Mouse (Mus musculus) brown adipose tissue, adult 24 weeks (tissue): ENCODE data around the gene St7. TPM values are rescaled to one million over a fixed set of nuclear protein-coding genes. Genes with fewer than 3 reads are reported as not detected.

Experiments
- H3K27ac ChIP-seq: fragments of 200-500 bp; replicated peaks from 2 replicates; pipeline ENCODE4 v1.5.1; 2012; ENCODE audit warnings: low read depth, mild to moderate bottlenecking, low read length
- H3K4me1 ChIP-seq: fragments of 200-500 bp; 2 replicates; pipeline ENCODE4 v1.6.1; 2012; ENCODE audit warnings: low read length, mixed read lengths; ENCODE audit not compliant: control insufficient read depth, insufficient read depth, insufficient read length
- H3K4me3 ChIP-seq: fragments of 200-500 bp; 2 replicates; pipeline ENCODE4 v1.5.1; 2012; ENCODE audit warnings: low read depth, mild to moderate bottlenecking, low read length, moderate library complexity; ENCODE audit not compliant: insufficient read depth
- polyA plus RNA-seq: library from polyadenylated mRNA; stranded (reverse); fragments of >200 nt; gene quantifications from 2 replicates; pipeline ENCODE4 v1.2.4, GENCODE M21; 2012; ENCODE audit not compliant: missing spikeins, insufficient read depth, insufficient read length

The St7 gene
- polyA plus RNA-seq, 1 experiment, result 8.9 TPM

DNA sequence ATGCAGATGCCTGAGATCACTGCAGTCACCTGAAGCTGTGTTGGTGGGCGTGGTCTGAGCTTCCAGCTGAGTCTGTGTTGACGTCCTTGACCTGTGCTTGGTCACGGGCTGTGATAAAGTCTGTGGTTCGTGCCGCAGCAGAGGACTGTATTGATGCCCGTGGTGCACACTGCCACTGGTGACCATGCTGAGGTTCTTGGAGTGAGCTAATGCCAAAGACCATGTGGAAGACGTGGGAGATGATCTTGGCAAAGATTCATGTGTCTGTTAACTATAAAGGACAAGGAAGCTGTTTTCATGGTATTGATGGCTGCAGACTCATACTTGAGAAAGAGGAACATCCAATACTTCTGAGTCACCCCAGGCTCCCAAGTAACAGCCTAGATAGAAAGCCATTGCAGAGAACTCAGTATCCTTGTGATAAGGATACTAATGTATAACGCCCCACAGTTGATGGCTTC is 41.2 kb downstream of the St7 start:
- Histone ChIP-seq H3K4me3 (no peak overlapping the region), H3K27ac (no peak overlapping the region)

DNA sequence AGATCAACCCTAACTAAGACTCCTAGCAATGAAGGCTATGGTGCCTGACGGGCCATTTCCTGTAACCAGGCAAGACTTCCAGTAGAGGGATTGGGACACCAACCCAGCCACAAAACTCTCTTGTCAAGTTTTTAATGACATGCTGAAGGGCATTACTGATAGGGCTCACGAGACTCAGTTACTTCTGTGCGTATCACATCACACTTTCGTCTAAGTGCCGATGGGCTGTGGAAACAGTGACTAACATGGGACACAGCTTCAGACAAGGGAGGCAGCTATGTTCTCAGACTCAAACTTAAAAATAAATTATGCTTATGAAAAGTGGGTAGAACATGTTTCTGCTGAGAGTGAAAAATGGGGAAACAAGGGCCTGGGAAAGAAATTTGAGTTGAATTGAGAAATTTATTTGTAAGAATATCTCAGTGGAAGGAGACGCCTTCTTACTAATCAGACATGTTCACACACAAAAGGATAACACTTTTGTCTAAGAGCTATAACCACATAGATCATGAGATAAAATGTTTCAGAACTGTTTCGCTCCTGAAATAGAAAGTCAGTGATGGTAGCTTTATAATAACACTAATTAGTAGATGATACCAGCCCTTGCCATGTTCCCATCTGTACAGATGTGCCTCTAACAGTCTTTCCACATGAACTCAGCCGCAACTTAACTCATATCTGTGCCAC is 44.7 kb downstream of the St7 start:
- no peak overlapping the region for H3K27ac ChIP-seq
- no peak overlapping the region for H3K4me3 ChIP-seq

More for the DNA sequence above, 41.2 kb downstream of the St7 start:
- H3K4me1 ChIP-seq, result no peaks in the 10 kb centered on the region; the same call in 1 of the 2 replicates

DNA sequence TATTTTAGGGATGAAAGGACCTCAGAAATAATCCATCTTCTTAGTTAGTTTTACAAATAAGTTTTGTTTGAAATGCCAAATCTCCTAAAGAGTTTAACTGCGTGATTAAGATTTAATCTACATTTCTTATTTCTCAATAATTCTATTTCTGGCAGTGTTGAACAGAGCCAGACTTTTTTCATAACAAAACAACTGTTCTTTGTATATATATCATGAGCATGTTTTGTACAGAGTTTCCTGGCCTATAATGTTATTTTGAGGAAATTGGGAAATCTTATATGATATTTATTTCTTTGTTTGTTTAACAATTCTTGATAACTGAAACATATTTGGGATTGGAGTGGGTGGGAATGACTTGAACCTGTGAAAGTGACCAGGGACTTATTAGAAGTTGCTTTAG is 47.4 kb downstream of the St7 start:
- Histone ChIP-seq H3K27ac (no peak overlapping the region), H3K4me3 (no peak overlapping the region), H3K4me1 (no peaks in the 10 kb centered on the region; the same call in 1 of the 2 replicates)

More for the DNA sequence above, 44.7 kb downstream of the St7 start:
- no peaks in the 10 kb centered on the region; the same call in 1 of the 2 replicates for H3K4me1 ChIP-seq

DNA sequence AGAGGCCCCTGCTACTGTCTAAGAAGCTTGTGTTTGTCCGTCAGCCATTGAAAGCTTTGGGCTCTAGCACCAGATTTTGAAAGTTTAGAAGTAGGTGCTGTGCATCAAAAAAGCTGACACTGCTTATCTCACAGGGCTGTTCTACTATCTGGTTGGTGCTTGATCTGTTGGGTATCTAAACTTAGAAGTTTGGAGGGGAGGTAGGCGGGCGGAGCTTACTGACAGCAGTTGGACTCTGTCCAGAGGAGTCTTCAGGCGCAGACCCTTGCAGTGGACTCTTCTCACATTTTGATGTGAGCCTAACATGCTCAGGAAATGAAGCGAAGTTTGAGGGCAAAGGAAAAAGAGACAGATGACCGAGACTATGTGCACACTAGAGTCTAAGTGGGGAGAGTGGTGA is 48.9 kb downstream of the St7 start:
- Histone ChIP-seq H3K4me1 (no peaks in the 10 kb centered on the region; the same call in 1 of the 2 replicates), H3K4me3 (no peak overlapping the region), H3K27ac (no peak overlapping the region)

DNA sequence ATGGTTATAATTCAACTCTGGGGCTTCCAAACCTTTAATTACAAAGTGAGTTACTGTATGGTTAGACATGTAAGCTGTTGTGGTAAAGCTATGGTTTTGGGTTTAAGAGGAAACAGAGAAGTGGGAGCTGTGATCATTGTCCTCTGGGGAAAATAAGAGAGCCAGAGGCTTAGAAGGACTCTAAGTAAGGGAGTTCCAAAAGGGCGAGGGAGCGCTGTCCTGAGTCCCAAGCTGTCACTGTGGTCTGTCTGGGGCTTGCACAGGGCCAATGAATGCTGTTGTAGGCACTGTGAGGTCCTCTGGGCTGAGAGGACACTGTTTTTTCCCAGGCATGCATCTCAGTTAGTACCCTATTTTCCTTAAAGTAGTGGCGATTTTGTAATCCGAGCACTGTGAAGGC is 49.5 kb downstream of the St7 start:
- Histone ChIP-seq H3K4me3 (no peak overlapping the region), H3K27ac (no peak overlapping the region), H3K4me1 (no peaks in the 10 kb centered on the region)

DNA sequence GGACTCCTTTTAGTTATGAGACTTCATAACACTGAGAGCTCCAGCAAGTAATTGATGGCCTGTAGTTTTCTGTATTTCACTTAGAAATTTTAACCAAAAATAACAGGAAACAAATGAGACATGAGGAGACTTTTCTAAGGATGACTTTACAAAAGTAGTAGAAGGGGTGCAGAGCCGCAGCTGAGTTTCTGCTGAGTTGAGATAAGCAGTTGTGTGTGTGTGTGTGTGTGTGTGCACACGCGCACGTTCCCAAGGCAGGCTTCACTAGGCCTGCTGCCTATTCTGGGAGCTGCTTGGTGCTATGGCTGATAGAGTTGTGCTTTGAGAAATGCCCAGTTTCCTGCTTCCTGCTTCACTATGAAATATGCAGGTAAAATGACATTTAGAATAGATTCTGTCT is 50.6 kb downstream of the St7 start:
- H3K4me1 ChIP-seq, result no peaks in the 10 kb centered on the region
- no peak overlapping the region for H3K27ac ChIP-seq
- H3K4me3 ChIP-seq, result no peak overlapping the region

DNA sequence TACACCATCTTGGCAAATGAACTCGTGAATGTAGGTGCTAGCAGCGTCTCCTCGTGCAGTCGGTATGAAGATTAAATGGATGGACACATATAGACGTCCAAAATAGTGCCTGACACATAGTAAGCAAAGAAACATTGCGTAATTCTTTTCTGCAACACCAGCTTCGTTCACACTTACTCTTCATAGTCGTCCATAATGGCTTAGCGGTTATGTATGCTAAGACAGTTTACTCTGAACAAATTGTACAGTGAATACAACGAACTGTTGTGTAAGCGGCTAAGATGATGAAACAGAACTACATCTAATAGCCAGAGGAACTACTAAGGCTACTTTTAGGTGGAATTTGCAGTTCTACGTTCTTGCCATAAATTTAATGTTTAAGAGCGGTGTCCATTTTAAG is 55.0 kb downstream of the St7 start:
- H3K4me3 ChIP-seq, result no peak overlapping the region
- no peak overlapping the region for H3K27ac ChIP-seq
- H3K4me1 ChIP-seq, result no peaks in the 10 kb centered on the region

DNA sequence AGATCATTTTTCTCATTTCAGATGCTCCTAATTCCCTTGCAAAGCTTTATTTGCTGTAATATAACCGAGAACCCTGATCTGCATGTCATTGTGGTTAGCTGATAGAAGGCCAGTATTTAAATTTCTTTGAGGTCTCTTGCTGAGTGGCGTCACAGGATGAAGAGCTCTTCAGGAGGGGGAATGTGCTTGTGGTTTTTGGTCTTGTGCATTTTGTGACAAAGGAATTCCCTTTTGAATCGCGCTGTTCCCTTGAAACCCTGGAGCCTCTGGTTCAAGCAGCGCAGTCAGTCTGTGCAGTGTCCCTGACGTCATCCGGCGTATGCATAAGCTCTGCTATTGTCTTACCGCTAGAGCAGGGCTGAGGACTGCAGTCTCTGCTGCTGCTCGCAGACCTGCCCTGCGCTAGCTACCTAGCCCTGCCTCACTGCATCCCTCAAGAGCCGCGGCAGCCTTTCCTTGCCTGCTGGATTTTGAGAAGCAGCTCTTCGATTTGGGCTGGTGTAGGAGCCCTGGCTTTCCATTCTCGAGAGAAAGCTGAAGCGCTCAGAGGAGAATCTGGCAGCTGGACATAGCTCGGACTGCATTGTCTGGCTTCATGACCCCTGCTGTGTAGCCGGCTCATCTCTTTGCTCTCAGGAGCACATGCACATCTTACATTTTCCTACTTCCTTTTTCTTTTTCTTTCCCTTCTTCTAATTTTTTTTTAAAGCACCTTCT is 56.3 kb downstream of the St7 start:
- H3K27ac ChIP-seq, result no peak overlapping the region
- H3K4me3 ChIP-seq, result peak overlapping the region; percentile 36
- no peaks in the 10 kb centered on the region for H3K4me1 ChIP-seq

DNA sequence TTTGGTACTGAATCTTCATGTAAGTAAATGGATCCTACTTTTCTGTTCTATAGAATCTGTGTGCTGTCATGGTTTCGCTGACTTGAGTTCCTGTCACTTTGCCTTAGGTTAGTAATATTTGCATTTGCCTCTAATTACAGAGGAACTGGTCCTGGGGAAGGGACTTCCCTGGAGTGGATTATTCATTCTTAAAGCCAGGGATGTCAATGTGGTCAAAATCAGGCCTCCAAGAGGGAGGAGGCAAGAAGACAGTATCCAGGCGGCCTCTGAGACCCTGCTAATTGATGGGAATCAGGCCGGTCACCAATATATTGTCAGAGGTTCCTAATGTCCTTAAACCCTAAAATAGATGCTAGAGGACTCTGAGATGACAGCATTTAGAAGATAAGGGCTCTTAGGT is 56.9 kb downstream of the St7 start:
- H3K4me3 ChIP-seq, result no peak overlapping the region
- no peak overlapping the region for H3K27ac ChIP-seq
- no peaks in the 10 kb centered on the region for H3K4me1 ChIP-seq

DNA sequence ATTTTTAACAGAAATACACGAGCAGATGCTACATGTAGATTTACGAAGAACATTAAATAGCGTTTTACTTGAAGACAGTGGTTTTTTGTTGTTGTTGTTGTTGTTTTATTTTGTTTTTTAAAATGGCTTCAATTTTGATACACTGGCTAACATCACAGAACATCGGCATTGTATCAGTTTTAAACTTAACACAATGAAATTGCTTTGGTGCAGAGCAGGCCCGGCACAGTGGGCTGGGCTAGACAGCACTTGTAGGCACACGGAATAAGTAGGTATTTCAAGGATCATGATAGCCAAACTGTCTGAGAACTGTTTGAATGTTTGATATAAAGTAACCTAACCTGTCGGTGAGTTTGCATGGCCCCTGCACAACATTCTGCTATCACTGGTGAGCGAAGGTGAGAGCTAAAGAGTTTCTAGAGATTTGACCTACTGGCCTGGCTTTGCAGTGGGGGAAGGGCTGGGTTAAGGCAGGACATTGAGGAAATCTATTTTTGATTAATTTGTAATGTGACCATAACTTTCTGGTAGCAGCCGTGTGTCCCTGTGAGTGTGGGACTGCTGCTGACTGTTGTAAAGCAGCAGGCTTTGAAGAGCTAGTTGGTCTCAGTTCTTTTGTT is 57.4 kb downstream of the St7 start:
- H3K4me1 ChIP-seq, result no peaks in the 10 kb centered on the region
- H3K27ac ChIP-seq, result no peak overlapping the region
- H3K4me3 ChIP-seq, result no peak overlapping the region

DNA sequence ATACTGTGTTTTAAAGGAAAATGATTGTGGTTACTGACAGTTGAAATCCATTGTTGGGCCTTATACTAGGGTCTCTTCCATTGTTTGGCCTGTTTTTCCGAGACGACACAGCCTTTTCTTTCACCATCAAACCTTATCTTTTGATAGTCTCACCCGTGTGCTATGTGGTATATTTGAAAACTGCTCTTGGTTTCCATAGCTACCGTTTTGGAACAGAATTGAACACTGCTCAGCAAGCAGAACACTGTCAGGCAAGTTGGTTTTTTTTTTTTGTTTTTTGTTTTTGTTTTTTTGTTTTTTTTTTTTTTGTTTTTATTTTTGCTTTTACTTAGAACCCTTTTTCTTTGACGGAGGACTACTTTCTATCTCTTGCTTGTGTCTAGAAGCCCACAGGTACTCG is 58.2 kb downstream of the St7 start:
- Histone ChIP-seq H3K4me1 (no peaks in the 10 kb centered on the region), H3K27ac (no peak overlapping the region), H3K4me3 (no peak overlapping the region)

DNA sequence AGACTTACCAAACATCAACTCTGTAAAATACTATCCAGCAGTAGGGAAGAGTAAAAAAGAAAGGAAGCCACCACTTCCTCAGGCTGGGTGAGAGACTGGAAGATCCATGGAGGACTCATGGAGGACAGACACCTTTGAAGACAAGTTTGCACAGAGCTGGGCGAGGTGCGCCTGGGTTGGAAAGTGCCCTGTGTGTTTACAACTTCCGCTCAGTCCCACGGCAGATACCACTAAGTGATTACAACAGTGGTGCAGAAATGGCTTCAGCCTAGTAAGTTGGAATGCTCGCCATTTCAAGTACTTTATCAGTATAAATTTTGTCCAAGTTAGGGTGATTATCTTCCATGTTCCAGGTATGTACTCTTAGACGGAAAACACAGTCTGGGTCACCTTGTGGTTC is 63.2 kb downstream of the St7 start:
- no peak overlapping the region for H3K4me3 ChIP-seq
- H3K4me1 ChIP-seq, result no peaks in the 10 kb centered on the region
- H3K27ac ChIP-seq, result no peak overlapping the region

DNA sequence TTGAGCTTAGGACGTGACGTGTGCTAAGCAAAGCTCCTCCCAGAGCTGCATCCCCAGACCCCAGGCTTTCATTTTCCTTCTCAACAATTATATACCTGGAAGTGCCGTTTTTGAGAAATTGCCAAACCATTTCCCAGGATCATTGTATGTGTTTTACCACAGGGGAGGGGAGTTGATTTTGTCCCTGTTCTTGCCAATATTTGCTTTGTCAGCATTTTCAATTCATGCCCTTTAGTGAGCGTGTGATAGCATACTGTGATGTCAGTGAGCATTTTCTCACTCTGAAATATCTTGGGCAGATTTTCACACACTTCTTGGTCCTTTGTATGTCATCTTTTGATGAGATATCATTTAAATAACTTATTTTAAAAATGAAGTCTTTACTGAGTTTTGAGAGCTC is 65.8 kb downstream of the St7 start:
- Histone ChIP-seq H3K4me3 (no peak overlapping the region), H3K4me1 (no peaks in the 10 kb centered on the region; the same call in none of the 2 replicates), H3K27ac (no peak overlapping the region)

DNA sequence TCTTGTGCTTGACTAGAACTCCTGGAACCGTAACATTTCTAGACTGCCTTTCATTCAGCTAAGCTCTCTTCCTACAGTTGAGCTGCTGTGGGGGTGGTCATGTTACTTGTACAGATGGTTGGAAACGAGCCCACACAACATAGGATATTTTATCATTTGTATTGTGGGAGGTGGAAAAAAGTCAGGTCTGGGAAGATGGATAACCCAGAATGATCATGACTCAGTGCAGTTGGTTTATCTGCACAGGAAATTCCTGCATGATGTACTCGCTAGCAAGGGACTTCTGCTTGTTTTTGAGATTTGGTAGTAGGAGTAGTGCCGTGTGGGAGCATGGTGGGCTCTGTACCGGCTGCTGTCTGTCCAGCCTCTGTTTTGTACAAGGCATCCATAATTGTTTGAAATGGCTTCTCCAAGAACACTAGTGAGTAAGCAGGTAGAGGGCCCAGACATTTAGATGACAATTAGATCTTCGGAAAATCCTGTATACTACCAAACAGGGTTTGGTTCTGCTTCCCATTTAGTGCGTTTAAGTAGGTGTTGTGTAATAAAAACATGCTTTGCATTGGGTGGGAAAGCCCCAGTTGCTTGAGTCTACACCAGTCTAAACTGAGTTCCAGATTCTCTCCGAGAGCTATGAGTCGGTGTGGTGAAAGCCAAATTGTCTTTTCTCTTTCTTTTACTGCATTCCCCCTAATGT is 71.4 kb downstream of the St7 start:
- peaks cover 3% of the 10 kb centered on the region for H3K4me1 ChIP-seq

DNA sequence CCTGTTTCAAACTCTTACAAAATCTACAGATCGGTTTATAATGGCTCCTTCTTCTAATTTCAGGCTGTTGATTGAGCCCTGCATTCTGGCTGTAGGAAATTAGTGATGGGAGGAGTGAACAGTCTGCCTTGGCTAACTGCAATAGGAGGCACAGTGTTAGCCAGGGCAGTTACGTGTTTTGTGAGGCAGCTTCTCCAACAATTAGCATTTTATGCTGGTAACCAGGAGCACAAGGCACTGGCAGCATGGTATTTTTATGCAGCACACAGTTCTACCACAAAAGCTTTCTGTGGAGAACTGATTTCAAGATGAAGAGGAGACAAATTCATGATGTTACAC is 71.9 kb downstream of the St7 start:
- H3K4me3 ChIP-seq, result no peak overlapping the region
- peaks cover 3% of the 10 kb centered on the region for H3K4me1 ChIP-seq
- H3K27ac ChIP-seq, result no peak overlapping the region

More for the DNA sequence above, 71.4 kb downstream of the St7 start:
- Histone ChIP-seq H3K4me3 (no peak overlapping the region), H3K27ac (no peak overlapping the region)
